Mouse (Mus musculus) heart, embryonic 14.5 days (tissue): ENCODE results near the gene Gm28308. TPM values are rescaled to one million over a fixed set of nuclear protein-coding genes. Genes with fewer than 3 reads are reported as not detected.

Experiments used
- ATAC-seq: fragments of 200-750 bp; cut with Nextera tagmentation; 2 replicates; pipeline ENCODE4 v1.8.0; 2017; ENCODE audit warnings: low read depth, moderate TSS enrichment; ENCODE audit not compliant: insufficient number of reproducible peaks, insufficient read depth, low FRiP score
- H3K27ac ChIP-seq, 2 experiments: fragments of 200-500 bp in 1 of 2; fragments of 300-500 bp in 1 of 2; sonication (generic) in 1 of 2; replicated peaks in 1 of 2; 2 replicates each; pipeline ENCODE4 v1.5.1; 2012 to 2014; ENCODE audit warnings: low read depth in 2 of 2, low read length in 2 of 2, control low read depth in 1 of 2, mild to moderate bottlenecking in 1 of 2, mixed read lengths in 1 of 2; ENCODE audit not compliant: control insufficient read depth in 1 of 2, insufficient read depth in 1 of 2
- H3K27me3 ChIP-seq: fragments of 300-500 bp; sonication (generic); 2 replicates; pipeline ENCODE4 v1.6.1; 2014; ENCODE audit warnings: mild to moderate bottlenecking, low read length, control low read depth; ENCODE audit not compliant: control insufficient read depth, insufficient read depth
- H3K36me3 ChIP-seq: fragments of 300-500 bp; sonication (generic); 2 replicates; pipeline ENCODE4 v1.6.1; 2014; ENCODE audit warnings: mild to moderate bottlenecking, control low read depth, low read length, mixed read lengths; ENCODE audit not compliant: control insufficient read depth, insufficient read depth
- H3K4me1 ChIP-seq, 2 experiments: fragments of 200-500 bp in 1 of 2; fragments of 300-500 bp in 1 of 2; sonication (generic) in 1 of 2; 2 replicates each; pipeline ENCODE4 v1.6.1; 2012 to 2014; ENCODE audit warnings: low read length in 2 of 2, control low read depth in 1 of 2, mixed read lengths in 1 of 2; ENCODE audit not compliant: control insufficient read depth in 2 of 2, insufficient read depth in 2 of 2
- H3K4me2 ChIP-seq: fragments of 300-500 bp; sonication (generic); 2 replicates; pipeline ENCODE4 v1.6.1; 2014; ENCODE audit warnings: mild to moderate bottlenecking, low read length
- H3K4me3 ChIP-seq, 2 experiments: fragments of 200-500 bp in 1 of 2; fragments of 300-500 bp in 1 of 2; sonication (generic) in 1 of 2; 2 replicates each; pipeline ENCODE4 v1.5.1; 2012 to 2014; ENCODE audit warnings: low read length in 2 of 2, mild to moderate bottlenecking in 2 of 2, control low read depth in 1 of 2, low read depth in 1 of 2, moderate library complexity in 1 of 2; ENCODE audit not compliant: control insufficient read depth in 1 of 2, insufficient read depth in 1 of 2
- H3K9ac ChIP-seq: fragments of 300-500 bp; sonication (generic); 2 replicates; pipeline ENCODE4 v1.6.1; 2014; ENCODE audit warnings: mild to moderate bottlenecking, low read length
- H3K9me3 ChIP-seq: fragments of 300-500 bp; sonication (generic); 2 replicates; pipeline ENCODE4 v1.6.1; 2016; ENCODE audit warnings: low read length, control low read depth; ENCODE audit not compliant: control insufficient read depth
- WGBS: fragments of 180-500 bp; shearing (Covaris S2); extraction: QIAGEN DNeasy Blood & Tissue Kit; methylation state at CpG from one replicate; pipeline ENCODE4 v1.1.7; 2014; 5-methylcytosine and 5-hydroxymethylcytosine counted together
- polyA plus RNA-seq: library from polyadenylated mRNA; unstranded; fragments of >200 nt; fragmentation: Nextera tagmentation; extraction: Ambion mirVana; gene quantifications from 2 replicates; pipeline ENCODE4 v1.2.1, GENCODE M21; 2014

Gene Gm28308
- polyA plus RNA-seq, 1 experiment from 2014 or later = not detected

DNA sequence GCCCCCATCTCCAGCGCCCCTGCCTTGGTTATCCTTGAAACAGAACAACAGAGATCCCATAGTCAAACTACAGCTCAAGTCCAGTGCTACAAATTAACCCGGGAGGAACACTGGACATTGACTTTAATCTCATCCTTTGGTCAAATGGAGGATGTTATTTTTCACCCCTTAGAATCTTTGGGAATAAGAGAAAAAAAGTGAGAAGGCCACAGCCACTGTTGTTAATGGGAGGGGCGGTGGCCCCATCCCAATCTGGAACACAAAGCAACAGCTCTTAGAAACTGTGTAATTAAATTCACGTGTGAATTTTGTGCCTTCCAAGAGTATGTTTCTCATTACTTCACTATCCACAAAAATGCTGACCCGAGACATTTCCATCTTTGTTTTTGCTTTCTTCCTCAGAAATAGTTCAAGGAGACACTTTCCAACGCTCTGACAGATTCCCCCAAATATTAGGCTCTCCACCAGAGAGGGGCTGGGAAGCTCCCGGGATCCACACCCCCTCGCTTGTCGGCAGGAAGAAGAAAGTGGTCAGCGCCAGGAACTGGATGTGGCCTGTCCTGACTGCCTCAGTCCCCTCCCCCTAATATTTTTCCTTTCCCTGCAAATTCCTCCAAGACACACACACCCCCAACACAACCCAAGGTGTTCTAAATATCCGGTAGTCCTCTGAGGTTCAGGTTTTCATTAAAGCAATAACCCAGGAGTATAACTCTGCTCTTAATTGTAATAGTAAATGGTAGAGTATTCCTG lies 14.5 kb upstream of the Gm28308 start:
- Histone ChIP-seq H3K27me3 (peaks cover 98% of the 10 kb centered on the region), H3K9ac (no peak overlapping the region), H3K27ac (no peak overlapping the region), H3K36me3 (no peaks in the 10 kb centered on the region), H3K4me3 (no peak overlapping the region), H3K4me1 (no peaks in the 10 kb centered on the region; a peak in 1 of 4 replicates), H3K4me2 (no peak overlapping the region), H3K9me3 (no peaks in the 10 kb centered on the region)
- no peak for ATAC-seq
- WGBS = 5% methylated on average over 11 of the region's 11 CpGs

DNA sequence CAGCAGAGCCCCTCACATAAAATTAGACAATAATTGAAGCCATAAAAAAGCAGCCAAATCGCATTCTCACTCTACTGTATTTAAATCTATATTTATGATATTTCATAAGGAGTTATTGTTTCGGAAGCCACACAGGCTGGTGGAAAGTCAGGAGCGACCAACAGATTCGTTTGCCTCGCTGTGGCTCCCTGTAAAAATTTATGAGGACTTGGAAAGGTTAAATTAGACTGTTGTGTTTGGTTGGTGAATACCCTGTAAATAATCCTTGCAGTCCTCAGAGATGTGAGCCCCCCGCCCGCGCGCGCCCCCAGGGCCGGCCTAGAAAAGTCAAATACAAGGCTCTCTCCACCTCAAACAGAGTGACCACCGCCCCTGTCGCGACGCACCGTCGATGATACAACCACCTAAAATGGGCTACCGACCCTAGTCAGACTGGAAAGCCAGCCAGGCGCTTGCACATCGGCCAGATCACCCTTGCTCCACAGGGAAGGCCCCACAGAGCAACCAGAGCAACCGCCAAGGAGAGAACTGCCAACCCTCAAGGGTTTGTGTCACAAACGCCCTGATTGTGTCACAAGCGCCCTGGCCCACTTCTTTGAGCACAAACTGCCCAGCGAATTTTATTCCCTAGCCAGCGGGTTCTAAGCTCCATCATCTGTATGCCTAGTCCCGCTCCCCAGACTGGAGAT lies 13.6 kb upstream of the Gm28308 start:
- Histone ChIP-seq H3K4me3 (no peak overlapping the region), H3K36me3 (no peaks in the 10 kb centered on the region), H3K4me2 (no peak overlapping the region), H3K9ac (no peak overlapping the region), H3K4me1 (peaks cover 0 to 3% of the 10 kb centered on the region in 2 experiments; a peak in 1 of 4 replicates), H3K27ac (no peak overlapping the region), H3K27me3 (peaks cover 98% of the 10 kb centered on the region), H3K9me3 (no peaks in the 10 kb centered on the region)
- 2% methylated on average over 26 of the region's 26 CpGs for WGBS
- ATAC-seq = no peak

DNA sequence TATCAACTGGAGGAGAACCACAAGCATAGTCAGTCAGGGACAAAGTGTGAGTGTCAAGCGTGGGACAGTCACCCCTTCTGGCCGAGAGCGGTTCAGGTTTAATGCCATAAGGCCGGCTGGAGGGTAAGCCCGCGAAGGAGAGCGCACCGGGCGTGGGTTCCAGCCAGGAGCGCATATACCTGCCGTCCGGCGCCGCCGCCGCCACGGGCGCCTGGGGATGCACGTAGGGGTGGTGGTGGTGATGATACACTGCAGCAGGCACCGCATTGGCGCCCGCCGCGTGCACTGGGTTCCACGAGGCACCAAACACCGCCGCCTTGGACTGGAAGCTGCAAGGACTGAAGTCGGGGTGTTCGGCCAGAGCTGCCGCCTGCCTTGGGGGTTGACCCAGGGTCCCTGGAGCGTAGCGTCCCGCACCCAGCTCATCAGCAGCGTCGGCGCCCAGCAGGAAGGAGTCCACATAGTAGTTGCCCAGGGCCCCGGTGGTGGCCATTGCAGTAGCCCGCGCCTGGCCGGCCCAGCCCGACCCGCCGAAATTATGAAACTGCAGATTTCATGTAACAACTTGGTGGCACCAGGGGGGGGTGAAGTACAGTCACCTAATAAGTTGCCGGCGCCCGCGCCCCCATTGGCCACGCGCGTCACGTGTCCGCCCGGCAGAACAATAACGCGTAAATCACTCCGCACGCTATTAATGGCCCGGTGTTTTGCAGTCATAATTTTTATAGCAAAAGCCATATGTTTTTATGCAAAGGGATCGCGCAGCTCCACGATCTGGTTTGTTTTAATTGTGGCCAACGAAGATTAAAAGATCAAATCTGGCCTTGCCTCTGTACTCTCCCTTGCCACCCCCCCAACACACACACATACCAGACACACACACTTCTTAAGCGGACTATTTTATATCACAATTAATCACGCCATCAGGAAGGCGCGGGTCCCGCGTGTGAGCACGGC lies 12.8 kb upstream of the Gm28308 start:
- no peak overlapping the region for H3K9ac ChIP-seq

DNA sequence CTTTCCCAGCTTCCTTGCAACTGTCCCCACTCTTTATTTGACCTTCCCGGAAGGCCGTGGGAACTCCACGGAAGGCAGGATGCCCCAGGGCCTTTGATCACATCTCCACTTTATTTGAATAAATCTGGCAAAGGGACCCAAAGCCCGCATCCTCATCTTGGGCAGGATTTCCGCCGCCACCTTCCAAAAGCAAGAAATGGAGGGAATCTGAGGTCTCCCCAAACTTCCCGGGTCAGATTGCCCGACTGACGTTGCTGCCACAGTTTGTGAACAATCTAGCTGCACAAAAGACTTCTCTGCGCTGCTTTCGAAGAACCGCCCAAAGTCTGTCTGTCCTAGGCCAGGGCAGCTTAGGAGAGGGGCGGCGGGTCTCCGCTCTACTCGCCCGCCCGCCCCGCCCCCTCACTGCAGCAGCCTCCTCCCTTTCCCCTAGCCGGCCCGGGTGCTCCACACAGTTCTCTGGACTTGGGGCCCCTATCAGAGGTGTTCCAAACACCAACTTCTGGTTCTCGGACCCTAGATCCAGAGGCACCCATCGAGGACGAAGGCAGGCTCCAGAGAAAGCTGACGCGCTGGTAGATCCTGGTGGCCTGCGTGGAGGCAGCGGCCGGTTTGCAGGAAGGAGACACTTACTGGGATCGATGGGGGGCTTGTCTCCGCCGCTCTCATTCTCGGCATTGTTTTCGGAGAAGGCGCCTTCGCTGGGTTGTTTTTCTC lies 11.9 kb upstream of the Gm28308 start:
- H3K4me2 ChIP-seq = no peak overlapping the region
- 3% methylated on average over 36 of the region's 36 CpGs for whole genome bisulfite sequencing
- no peak overlapping the region for H3K9ac ChIP-seq
- peak overlapping the region in 1 of 2 experiments; percentile 7; a peak in 1 of 4 replicates for H3K4me3 ChIP-seq
- ATAC-seq = no peak
- H3K27ac ChIP-seq = no peak overlapping the region
- peaks cover 99% of the 10 kb centered on the region for H3K27me3 ChIP-seq
- H3K36me3 ChIP-seq = no peaks in the 10 kb centered on the region
- H3K4me1 ChIP-seq = peaks cover 2 to 6% of the 10 kb centered on the region in 2 experiments; a peak in 1 of 4 replicates
- no peaks in the 10 kb centered on the region for H3K9me3 ChIP-seq

More for the DNA sequence above, 12.8 kb upstream of the Gm28308 start:
- Histone ChIP-seq H3K27me3 (peaks cover 99% of the 10 kb centered on the region), H3K9me3 (no peaks in the 10 kb centered on the region), H3K36me3 (no peaks in the 10 kb centered on the region), H3K27ac (no peak overlapping the region), H3K4me1 (peaks cover 2 to 6% of the 10 kb centered on the region in 2 experiments; a peak in 1 of 4 replicates), H3K4me3 (peak overlapping the region in 1 of 2 experiments; percentile 7; a peak in 1 of 4 replicates), H3K4me2 (no peak overlapping the region)
- 2% methylated on average over 69 of the region's 69 CpGs for WGBS
- ATAC-seq = no peak

DNA sequence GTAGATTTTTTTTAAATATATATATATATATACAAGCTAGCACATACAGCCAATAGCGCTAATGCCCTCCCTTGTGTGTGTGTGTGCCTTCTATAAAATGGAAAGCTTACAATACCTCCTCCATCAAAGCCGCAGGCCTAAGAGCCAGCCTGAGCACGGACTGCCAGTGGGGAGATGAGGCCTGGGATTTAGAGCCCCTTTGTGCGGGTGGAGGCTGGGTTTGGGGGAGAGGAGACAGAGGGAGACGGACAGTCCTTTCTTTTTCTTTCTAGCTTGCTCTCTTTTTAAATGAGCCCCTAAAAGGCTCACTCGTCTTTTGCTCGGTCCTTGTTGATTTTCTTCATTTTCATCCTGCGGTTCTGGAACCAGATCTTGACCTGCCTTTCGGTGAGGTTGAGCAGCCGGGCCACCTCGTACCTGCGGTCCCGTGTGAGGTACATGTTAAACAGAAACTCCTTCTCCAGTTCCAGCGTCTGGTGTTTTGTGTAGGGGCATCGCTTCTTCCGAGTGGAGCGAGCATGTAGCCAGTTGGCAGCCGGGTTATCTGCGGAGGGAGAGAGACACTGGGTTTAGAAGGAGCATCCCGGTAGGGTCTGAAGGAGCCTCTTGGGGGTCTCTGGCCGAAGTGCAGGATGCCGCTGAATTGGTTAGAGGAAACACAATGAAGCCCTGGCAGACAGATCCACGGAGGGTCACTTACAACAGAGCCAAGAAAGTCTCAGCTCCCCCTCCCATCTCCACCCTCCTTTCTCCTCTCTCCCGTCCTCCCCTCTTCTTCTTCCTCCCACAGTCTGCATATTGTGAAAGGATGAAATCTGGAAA lies 11.0 kb upstream of the Gm28308 start:
- H3K4me3 ChIP-seq = no peak overlapping the region
- H3K9ac ChIP-seq = no peak overlapping the region
- H3K36me3 ChIP-seq = no peaks in the 10 kb centered on the region
- H3K4me2 ChIP-seq = no peak overlapping the region
- no peak for ATAC-seq
- peaks cover 99% of the 10 kb centered on the region for H3K27me3 ChIP-seq
- no peak overlapping the region for H3K27ac ChIP-seq
- 3% methylated on average over 24 of the region's 24 CpGs for WGBS
- H3K4me1 ChIP-seq = peaks cover 2 to 6% of the 10 kb centered on the region in 2 experiments; a peak in 1 of 4 replicates
- H3K9me3 ChIP-seq = no peaks in the 10 kb centered on the region

DNA sequence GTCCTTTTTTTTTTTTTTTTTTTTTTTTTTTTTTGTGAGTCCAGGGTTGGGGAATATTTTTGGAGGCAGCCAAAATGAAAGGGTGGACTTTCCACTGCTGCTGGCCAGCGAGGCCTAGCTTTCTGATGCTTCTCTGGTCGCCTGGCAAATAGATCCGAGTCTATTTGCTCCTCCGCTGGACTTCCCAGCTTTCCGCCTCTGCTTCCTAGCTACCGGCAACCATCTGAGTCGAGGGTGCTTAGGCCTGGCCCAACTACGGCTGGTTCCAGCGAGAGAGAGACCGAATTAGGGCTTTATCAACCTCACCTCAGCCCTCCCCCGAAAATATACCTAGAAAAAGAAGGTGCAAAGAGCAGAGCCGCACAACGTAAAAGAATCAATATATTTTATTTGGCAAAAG lies 9.6 kb upstream of the Gm28308 start:
- no peak overlapping the region for H3K4me2 ChIP-seq
- ATAC-seq = no peak

More for the DNA sequence above, 9.6 kb upstream of the Gm28308 start:
- no peak overlapping the region for H3K27ac ChIP-seq
- 19% methylated on average over 13 of the region's 13 CpGs for WGBS
- H3K4me3 ChIP-seq = no peak overlapping the region
- no peaks in the 10 kb centered on the region for H3K9me3 ChIP-seq
- peaks cover 2 to 6% of the 10 kb centered on the region in 2 experiments; a peak in 1 of 4 replicates for H3K4me1 ChIP-seq
- peaks cover 100% of the 10 kb centered on the region for H3K27me3 ChIP-seq
- no peaks in the 10 kb centered on the region for H3K36me3 ChIP-seq
- no peak overlapping the region for H3K9ac ChIP-seq
